Mouse (Mus musculus): Measurements from ENCODE around the gene Adm. TPM values are rescaled to one million over a fixed set of nuclear protein-coding genes. Genes with fewer than 3 reads are reported as not detected.

The Adm gene
- polyA plus RNA-seq, 1 experiment: 1.2 TPM

DNA sequence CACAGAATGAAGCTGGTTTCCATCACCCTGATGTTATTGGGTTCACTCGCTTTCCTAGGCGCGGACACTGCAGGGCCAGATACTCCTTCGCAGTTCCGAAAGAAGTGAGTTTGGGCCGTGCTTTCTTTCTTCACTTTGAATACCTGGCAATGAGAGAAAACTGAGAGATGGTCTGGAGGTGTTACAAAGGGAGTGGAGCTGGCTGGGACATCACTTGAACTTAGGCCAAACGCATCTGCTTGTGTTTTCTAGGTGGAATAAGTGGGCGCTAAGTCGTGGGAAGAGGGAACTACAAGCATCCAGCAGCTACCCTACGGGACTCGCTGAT is 776 bp downstream of the Adm start:
- H3ac ChIP-seq (ENCODE audit: control insufficient read depth, insufficient read length): no peak overlapping the region
- H3K4me2 ChIP-seq (ENCODE audit: low read depth): peak overlapping the region; percentile 56
- TF ChIP-seq SRF (IDR thresholded peaks at IDR 0.05; ENCODE audit: control insufficient read depth, insufficient read length, low read depth): no peak
- no peak for TF ChIP-seq REST (IDR thresholded peaks at IDR 0.05; ENCODE audit: insufficient read depth, insufficient read length)
- no peak for TF ChIP-seq TCF3 (IDR thresholded peaks at IDR 0.05; ENCODE audit: insufficient read length, low read depth)
- TF ChIP-seq POLR2AphosphoS2 (IDR thresholded peaks at IDR 0.05; ENCODE audit: insufficient read length, low read depth): no peak
- no peak for TF ChIP-seq TCF12 (IDR thresholded peaks at IDR 0.05; ENCODE audit: insufficient read depth, poor library complexity, severe bottlenecking)
- TF ChIP-seq MYOD1 (IDR thresholded peaks at IDR 0.05; ENCODE audit: control insufficient read depth in 1 of 3, insufficient read length in 2 of 3, low read depth in 2 of 3): no peak
- no peak for TF ChIP-seq MAX (IDR thresholded peaks at IDR 0.05; ENCODE audit: low read depth)
- TF ChIP-seq CEBPB (IDR thresholded peaks at IDR 0.05; ENCODE audit: insufficient read depth, poor library complexity, severe bottlenecking): no peak
- TF ChIP-seq POLR2A (IDR thresholded peaks at IDR 0.05; ENCODE audit: insufficient read length, low read depth): no peak
- no peak for TF ChIP-seq USF1 (IDR thresholded peaks at IDR 0.05; ENCODE audit: low read depth)
- no peak for TF ChIP-seq MYOG (IDR thresholded peaks at IDR 0.05; ENCODE audit: control insufficient read depth in 1 of 3, insufficient read depth in 1 of 3, insufficient read length in 2 of 3, low read depth in 2 of 3)
- no peak for TF ChIP-seq E2F4 (IDR thresholded peaks at IDR 0.05; ENCODE audit: insufficient read depth)
- peak overlapping the region; percentile 20 for H3K4me3 ChIP-seq
- H3K79me2 ChIP-seq (ENCODE audit: control insufficient read depth, insufficient read depth): no peaks in the 10 kb centered on the region
- no peaks in the 10 kb centered on the region for H3K36me3 ChIP-seq (ENCODE audit: control insufficient read depth, insufficient read depth)
- no peaks in the 10 kb centered on the region for H3K27me3 ChIP-seq (ENCODE audit: control insufficient read depth, insufficient read depth, insufficient read length)

DNA sequence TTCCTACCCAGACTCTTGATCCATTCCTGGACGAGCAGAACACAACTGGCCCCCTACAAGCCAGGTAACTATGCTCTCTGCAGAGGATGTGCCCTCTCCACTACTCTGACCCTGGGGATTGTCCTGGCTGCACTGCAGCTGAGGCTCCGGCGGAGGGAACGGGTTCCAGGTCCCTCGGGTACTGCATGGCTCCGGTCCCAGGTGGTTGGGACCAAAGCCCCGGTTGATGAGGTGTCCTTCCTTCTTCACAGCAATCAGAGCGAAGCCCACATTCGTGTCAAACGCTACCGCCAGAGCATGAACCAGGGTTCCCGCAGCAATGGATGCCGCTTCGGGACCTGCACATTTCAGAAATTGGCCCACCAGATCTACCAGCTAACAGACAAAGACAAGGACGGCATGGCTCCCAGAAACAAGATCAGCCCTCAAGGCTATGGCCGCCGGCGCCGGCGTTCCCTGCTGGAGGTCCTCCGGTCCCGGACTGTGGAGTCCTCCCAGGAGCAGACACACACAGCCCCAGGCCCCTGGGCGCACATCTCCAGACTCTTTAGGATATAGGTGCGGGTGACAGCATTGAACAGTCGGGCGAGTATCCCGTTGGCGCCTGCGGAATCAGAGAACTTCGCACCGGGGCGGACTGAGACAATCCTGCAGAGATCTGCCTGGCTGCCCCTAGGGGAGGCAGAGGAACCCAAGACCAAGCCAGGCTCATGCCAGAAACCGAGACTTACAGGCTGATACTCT is 1.3 kb downstream of the Adm start:
- Histone ChIP-seq H3K4me2 (ENCODE audit: low read depth) (peak overlapping the region; percentile 92), H3K4me3 (peak overlapping the region; percentile 20), H3K79me2 (ENCODE audit: control insufficient read depth, insufficient read depth) (no peaks in the 10 kb centered on the region), H3ac (ENCODE audit: control insufficient read depth, insufficient read length) (no peak overlapping the region), H3K27me3 (ENCODE audit: control insufficient read depth, insufficient read depth, insufficient read length) (no peaks in the 10 kb centered on the region), H3K36me3 (ENCODE audit: control insufficient read depth, insufficient read depth) (no peaks in the 10 kb centered on the region)
- no peak for TF ChIP-seq TCF3 (IDR thresholded peaks at IDR 0.05; ENCODE audit: insufficient read length, low read depth)
- no peak for TF ChIP-seq SRF (IDR thresholded peaks at IDR 0.05; ENCODE audit: control insufficient read depth, insufficient read length, low read depth)
- TF ChIP-seq E2F4 (IDR thresholded peaks at IDR 0.05; ENCODE audit: insufficient read depth): no peak
- no peak for TF ChIP-seq POLR2AphosphoS2 (IDR thresholded peaks at IDR 0.05; ENCODE audit: insufficient read length, low read depth)
- no peak for TF ChIP-seq REST (IDR thresholded peaks at IDR 0.05; ENCODE audit: insufficient read depth, insufficient read length)
- no peak for TF ChIP-seq CEBPB (IDR thresholded peaks at IDR 0.05; ENCODE audit: insufficient read depth, poor library complexity, severe bottlenecking)
- no peak for TF ChIP-seq MYOD1 (IDR thresholded peaks at IDR 0.05; ENCODE audit: control insufficient read depth in 1 of 3, insufficient read length in 2 of 3, low read depth in 2 of 3)
- TF ChIP-seq MAX (IDR thresholded peaks at IDR 0.05; ENCODE audit: low read depth): no peak
- no peak for TF ChIP-seq TCF12 (IDR thresholded peaks at IDR 0.05; ENCODE audit: insufficient read depth, poor library complexity, severe bottlenecking)
- no peak for TF ChIP-seq USF1 (IDR thresholded peaks at IDR 0.05; ENCODE audit: low read depth)
- no peak for TF ChIP-seq MYOG (IDR thresholded peaks at IDR 0.05; ENCODE audit: control insufficient read depth in 1 of 3, insufficient read depth in 1 of 3, insufficient read length in 2 of 3, low read depth in 2 of 3)
- TF ChIP-seq POLR2A (IDR thresholded peaks at IDR 0.05; ENCODE audit: insufficient read length, low read depth): no peak

- peak overlapping the region; percentile 20 for H3K4me3 ChIP-seq
- no peaks in the 10 kb centered on the region for H3K79me2 ChIP-seq (ENCODE audit: control insufficient read depth, insufficient read depth)
- no peaks in the 10 kb centered on the region for H3K36me3 ChIP-seq (ENCODE audit: control insufficient read depth, insufficient read depth)
- H3K27me3 ChIP-seq (ENCODE audit: control insufficient read depth, insufficient read depth, insufficient read length): no peaks in the 10 kb centered on the region
- TF ChIP-seq POLR2AphosphoS2 (IDR thresholded peaks at IDR 0.05; ENCODE audit: insufficient read length, low read depth) (peak; percentile 42), CEBPB (IDR thresholded peaks at IDR 0.05; ENCODE audit: insufficient read depth, poor library complexity, severe bottlenecking) (peak; percentile 98), REST (IDR thresholded peaks at IDR 0.05; ENCODE audit: insufficient read depth, insufficient read length) (no peak), MYOG (IDR thresholded peaks at IDR 0.05; ENCODE audit: control insufficient read depth in 1 of 3, insufficient read depth in 1 of 3, insufficient read length in 2 of 3, low read depth in 2 of 3) (peak; percentile 70 to 100 (median 100)), MAX (IDR thresholded peaks at IDR 0.05; ENCODE audit: low read depth) (no peak), USF1 (IDR thresholded peaks at IDR 0.05; ENCODE audit: low read depth) (no peak), SRF (IDR thresholded peaks at IDR 0.05; ENCODE audit: control insufficient read depth, insufficient read length, low read depth) (no peak), E2F4 (IDR thresholded peaks at IDR 0.05; ENCODE audit: insufficient read depth) (no peak), TCF12 (IDR thresholded peaks at IDR 0.05; ENCODE audit: insufficient read depth, poor library complexity, severe bottlenecking) (peak; percentile 75), TCF3 (IDR thresholded peaks at IDR 0.05; ENCODE audit: insufficient read length, low read depth) (peak; percentile 89), POLR2A (IDR thresholded peaks at IDR 0.05; ENCODE audit: insufficient read length, low read depth) (peak; percentile 58), MYOD1 (IDR thresholded peaks at IDR 0.05; ENCODE audit: control insufficient read depth in 1 of 3, insufficient read length in 2 of 3, low read depth in 2 of 3) (peak in 2 of 3 experiments; percentile 98 to 100)
- H3K4me2 ChIP-seq (ENCODE audit: low read depth): peak overlapping the region; percentile 92
- H3ac ChIP-seq (ENCODE audit: control insufficient read depth, insufficient read length): no peak overlapping the region
Observed at GRCm38 (mm10) chr7:110629892-110630666, 2.6 kb downstream of the Adm start.

DNA sequence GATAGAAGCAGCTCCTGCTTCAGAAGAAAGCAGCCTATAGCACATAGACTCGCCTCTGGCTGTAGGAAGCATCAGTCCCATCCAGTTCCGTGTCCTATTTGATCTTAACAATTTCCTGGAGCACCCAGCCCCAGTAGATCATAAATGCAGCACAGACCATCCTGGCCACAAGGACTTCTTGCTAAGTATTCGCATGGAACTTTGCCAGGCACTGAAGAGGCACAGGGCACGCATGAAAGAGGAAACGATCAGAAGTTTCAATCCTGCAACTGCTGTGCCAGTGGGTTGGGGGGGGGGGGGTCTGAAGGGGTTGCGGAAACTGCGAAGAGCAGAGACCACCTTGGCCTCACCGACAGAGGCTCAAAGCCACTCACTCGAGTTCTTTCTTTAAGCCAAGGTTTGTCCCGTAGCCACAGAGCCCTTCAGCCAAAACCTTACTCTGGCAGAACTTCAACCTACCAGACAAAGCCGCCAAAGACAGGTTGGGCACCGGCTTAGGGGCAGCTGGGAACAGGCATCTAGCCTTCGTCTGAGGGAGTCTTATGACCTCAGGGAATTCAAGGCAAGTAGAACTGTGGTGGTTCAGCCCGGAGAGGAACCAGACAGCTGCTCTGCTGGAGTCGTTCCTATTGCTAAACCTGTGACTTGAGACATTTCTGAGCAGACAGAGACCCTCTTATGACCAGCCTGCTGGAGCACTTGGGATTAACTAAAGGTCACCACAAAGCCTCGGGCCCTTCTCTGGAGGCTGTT is 3.9 kb downstream of the Adm start:
- no peaks in the 10 kb centered on the region for H3K79me2 ChIP-seq (ENCODE audit: control insufficient read depth, insufficient read depth)
- no peaks in the 10 kb centered on the region for H3K36me3 ChIP-seq (ENCODE audit: control insufficient read depth, insufficient read depth)
- no peak overlapping the region for H3K4me3 ChIP-seq
- H3K27me3 ChIP-seq (ENCODE audit: control insufficient read depth, insufficient read depth, insufficient read length): no peaks in the 10 kb centered on the region
- TF ChIP-seq MYOD1 (IDR thresholded peaks at IDR 0.05; ENCODE audit: control insufficient read depth in 1 of 3, insufficient read length in 2 of 3, low read depth in 2 of 3) (peak; percentile 36 to 87 (median 77)), CEBPB (IDR thresholded peaks at IDR 0.05; ENCODE audit: insufficient read depth, poor library complexity, severe bottlenecking) (no peak), TCF3 (IDR thresholded peaks at IDR 0.05; ENCODE audit: insufficient read length, low read depth) (peak; percentile 10), MYOG (IDR thresholded peaks at IDR 0.05; ENCODE audit: control insufficient read depth in 1 of 3, insufficient read depth in 1 of 3, insufficient read length in 2 of 3, low read depth in 2 of 3) (peak; percentile 29 to 90 (median 69))
- peak overlapping the region; percentile 92 for H3K4me2 ChIP-seq (ENCODE audit: low read depth)
- no peak overlapping the region for H3ac ChIP-seq (ENCODE audit: control insufficient read depth, insufficient read length)

Measured in myocyte (in vitro differentiated cells).